Mouse (Mus musculus): ENCODE data around the gene Adam33. TPM values are rescaled to one million over a fixed set of nuclear protein-coding genes. Genes with fewer than 3 reads are reported as not detected.

Gene Adam33
- polyA plus RNA-seq, 2 experiments: 0.17 to 0.67 TPM

- WGBS (ENCODE audit: insufficient replicate concordance): 38% methylated on average over 1 of the region's 1 CpGs
- H3K4me1 ChIP-seq (replicated peaks; ENCODE audit: control insufficient read depth in 2 of 2, insufficient read depth in 2 of 2, low read length in 1 of 2): 0 out of 4 replicates have a peak, but pooled peaks cover 0 to 3% of the 10 kb centered on the region in 2 experiments
- DNase-seq (ENCODE audit: low read depth in 3 of 3, low spot score in 3 of 3): no peak
- H3K36me3 ChIP-seq (replicated peaks; ENCODE audit: control insufficient read depth, insufficient read depth, low read depth): no peaks in the 10 kb centered on the region
- H3K9me3 ChIP-seq (ENCODE audit: control insufficient read depth, low read length): no peaks in the 10 kb centered on the region
- H3K27ac ChIP-seq: no peak overlapping the region
- TF ChIP-seq EP300 (IDR thresholded peaks at IDR 0.05; ENCODE audit: low read depth) (no peak), CTCF (IDR thresholded peaks at IDR 0.05; ENCODE audit: low read depth) (no peak)
- no peak for ATAC-seq (ENCODE audit: insufficient read depth)
- H3K27me3 ChIP-seq (ENCODE audit: control insufficient read depth, insufficient read depth, low read length): no peaks in the 10 kb centered on the region
- no peak overlapping the region for H3K4me2 ChIP-seq (ENCODE audit: low read depth)
- H3K9ac ChIP-seq (replicated peaks): no peak overlapping the region
- H3K4me3 ChIP-seq (ENCODE audit: insufficient read depth in 1 of 2, low read depth in 2 of 2, low read length in 2 of 2): no peak overlapping the region
These were observed 26.0 kb upstream of the Adam33 start for GRCm38 (mm10) chr2:131089634-131090033.

GRCm38 (mm10) chr2:131088581-131088980 lies 25.0 kb upstream of the Adam33 start:
- Histone ChIP-seq H3K36me3 (replicated peaks; ENCODE audit: control insufficient read depth, insufficient read depth, low read depth) (no peaks in the 10 kb centered on the region), H3K4me2 (ENCODE audit: low read depth) (no peak overlapping the region), H3K9me3 (ENCODE audit: control insufficient read depth, low read length) (no peaks in the 10 kb centered on the region), H3K4me1 (replicated peaks; ENCODE audit: control insufficient read depth in 2 of 2, insufficient read depth in 2 of 2, low read length in 1 of 2) (no peaks in the 10 kb centered on the region), H3K9ac (replicated peaks) (no peak overlapping the region), H3K27me3 (ENCODE audit: control insufficient read depth, insufficient read depth, low read length) (no peaks in the 10 kb centered on the region), H3K4me3 (ENCODE audit: insufficient read depth in 1 of 2, low read depth in 2 of 2, low read length in 2 of 2) (no peak overlapping the region), H3K27ac (no peak overlapping the region)
- 46% methylated on average over 4 of the region's 4 CpGs for WGBS (ENCODE audit: insufficient replicate concordance)
- no peak for ATAC-seq (ENCODE audit: insufficient read depth)
- no peak for TF ChIP-seq CTCF (IDR thresholded peaks at IDR 0.05; ENCODE audit: low read depth)
- no peak for TF ChIP-seq EP300 (IDR thresholded peaks at IDR 0.05; ENCODE audit: low read depth)
- no peak for DNase-seq (ENCODE audit: low read depth in 3 of 3, low spot score in 3 of 3)

- 42% methylated on average over 11 of the region's 11 CpGs for WGBS (ENCODE audit: insufficient replicate concordance)
- no peak within 1 kb of the TSS for H3K27ac ChIP-seq
These were observed 23.2 kb upstream of the Adam33 start, which contains the start of gene Siglec1 for GRCm38 (mm10) chr2:131086667-131087390. TSS of gene Siglec1 (minus strand) at chr2:131086765.

GRCm38 (mm10) chr2:131084206-131084605 lies 20.6 kb upstream of the Adam33 start:
- Histone ChIP-seq H3K4me3 (ENCODE audit: insufficient read depth in 1 of 2, low read depth in 2 of 2, low read length in 2 of 2) (no peak overlapping the region), H3K36me3 (replicated peaks; ENCODE audit: control insufficient read depth, insufficient read depth, low read depth) (no peaks in the 10 kb centered on the region), H3K4me2 (ENCODE audit: low read depth) (no peak overlapping the region), H3K9ac (replicated peaks) (no peak overlapping the region), H3K4me1 (replicated peaks; ENCODE audit: control insufficient read depth in 2 of 2, insufficient read depth in 2 of 2, low read length in 1 of 2) (no peaks in the 10 kb centered on the region), H3K27ac (no peak overlapping the region), H3K27me3 (ENCODE audit: control insufficient read depth, insufficient read depth, low read length) (no peaks in the 10 kb centered on the region), H3K9me3 (ENCODE audit: control insufficient read depth, low read length) (no peaks in the 10 kb centered on the region)
- DNase-seq (ENCODE audit: low read depth in 3 of 3, low spot score in 3 of 3) (no peak), ATAC-seq (ENCODE audit: insufficient read depth) (no peak)
- TF ChIP-seq CTCF (IDR thresholded peaks at IDR 0.05; ENCODE audit: low read depth) (no peak), EP300 (IDR thresholded peaks at IDR 0.05; ENCODE audit: low read depth) (no peak)
- 64% methylated on average over 4 of the region's 4 CpGs for WGBS (ENCODE audit: insufficient replicate concordance)

More at GRCm38 (mm10) chr2:131086667-131087390, 23.2 kb upstream of the Adam33 start, which contains the start of gene Siglec1:
- no peaks in the 10 kb centered on the region for H3K27me3 ChIP-seq (ENCODE audit: control insufficient read depth, insufficient read depth, low read length)
- H3K9me3 ChIP-seq (ENCODE audit: control insufficient read depth, low read length): no peaks in the 10 kb centered on the region
- no peak for TF ChIP-seq EP300 (IDR thresholded peaks at IDR 0.05; ENCODE audit: low read depth)
- no peak for TF ChIP-seq CTCF (IDR thresholded peaks at IDR 0.05; ENCODE audit: low read depth)
- ATAC-seq (ENCODE audit: insufficient read depth) (no peak), DNase-seq (ENCODE audit: low read depth in 3 of 3, low spot score in 3 of 3) (no peak)
- H3K36me3 ChIP-seq (replicated peaks; ENCODE audit: control insufficient read depth, insufficient read depth, low read depth): no peaks in the 10 kb centered on the region
- H3K4me2 ChIP-seq (ENCODE audit: low read depth): no peak within 1 kb of the TSS
- H3K4me1 ChIP-seq (replicated peaks; ENCODE audit: control insufficient read depth in 2 of 2, insufficient read depth in 2 of 2, low read length in 1 of 2): no peaks in the 10 kb centered on the region
- no peak within 1 kb of the TSS for H3K4me3 ChIP-seq (ENCODE audit: insufficient read depth in 1 of 2, low read depth in 2 of 2, low read length in 2 of 2)
- no peak within 1 kb of the TSS for H3K9ac ChIP-seq (replicated peaks)

- Histone ChIP-seq H3K9ac (replicated peaks) (no peak overlapping the region), H3K27me3 (ENCODE audit: control insufficient read depth, insufficient read depth, low read length) (no peaks in the 10 kb centered on the region), H3K36me3 (replicated peaks; ENCODE audit: control insufficient read depth, insufficient read depth, low read depth) (no peaks in the 10 kb centered on the region), H3K27ac (no peak overlapping the region), H3K4me2 (ENCODE audit: low read depth) (no peak overlapping the region), H3K4me3 (ENCODE audit: insufficient read depth in 1 of 2, low read depth in 2 of 2, low read length in 2 of 2) (no peak overlapping the region), H3K4me1 (replicated peaks; ENCODE audit: control insufficient read depth in 2 of 2, insufficient read depth in 2 of 2, low read length in 1 of 2) (no peaks in the 10 kb centered on the region), H3K9me3 (ENCODE audit: control insufficient read depth, low read length) (no peaks in the 10 kb centered on the region)
- no peak for TF ChIP-seq EP300 (IDR thresholded peaks at IDR 0.05; ENCODE audit: low read depth)
- TF ChIP-seq CTCF (IDR thresholded peaks at IDR 0.05; ENCODE audit: low read depth): no peak
- no peak for DNase-seq (ENCODE audit: low read depth in 3 of 3, low spot score in 3 of 3)
- ATAC-seq (ENCODE audit: insufficient read depth): peak; percentile 23; the same call in 1 of the 2 replicates
- 15% methylated on average over 5 of the region's 5 CpGs for WGBS (ENCODE audit: insufficient replicate concordance)
These were observed 16.9 kb upstream of the Adam33 start for GRCm38 (mm10) chr2:131080507-131080906.
